Mouse (Mus musculus): ENCODE results near the gene Ror2. TPM values are rescaled to one million over a fixed set of nuclear protein-coding genes. Genes with fewer than 3 reads are reported as not detected.

The Ror2 gene
- total RNA-seq, 2 experiments from 2014 or later: 3.5 to 4.8 TPM

DNA sequence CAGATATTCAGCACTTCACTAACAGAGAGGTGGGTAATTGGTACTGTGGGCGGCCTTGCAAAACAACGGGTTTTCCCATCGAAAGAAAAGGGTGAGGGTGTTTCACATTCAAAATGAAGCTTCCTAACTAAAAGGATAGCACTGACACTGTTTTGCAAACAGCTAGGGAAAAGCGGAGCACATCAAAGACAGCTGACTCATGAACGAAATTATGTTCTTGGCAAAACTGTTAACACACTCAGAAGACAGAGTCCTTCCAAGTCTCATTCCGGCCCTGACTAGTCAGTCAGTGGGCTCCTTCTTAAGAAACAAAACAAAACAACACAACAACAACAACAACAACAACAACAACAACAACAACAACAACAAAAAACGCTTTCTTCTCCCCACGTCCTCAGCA, 10.1 kb downstream of the Ror2 start:
- DNase-seq (ENCODE audit: low spot score in 2 of 2): no peak

DNA sequence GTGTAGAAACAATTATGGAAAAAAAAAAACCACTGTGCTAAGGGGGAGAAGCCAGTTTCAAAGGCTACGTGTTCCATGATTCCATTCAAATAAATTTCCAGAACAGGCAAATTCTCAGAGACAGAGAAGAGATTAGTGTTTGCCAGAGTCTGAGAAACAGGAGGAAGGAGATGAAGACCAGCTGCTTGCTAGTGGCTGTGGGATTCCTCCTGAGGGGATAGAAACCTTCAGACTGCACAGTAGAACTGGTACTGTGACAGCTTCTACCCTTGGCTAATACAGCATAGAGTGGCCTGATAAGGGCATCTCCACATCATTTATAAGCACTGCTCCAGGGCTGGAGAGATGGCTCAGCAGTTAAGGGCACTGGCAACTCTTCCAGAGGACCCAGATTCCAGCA, 11.2 kb downstream of the Ror2 start:
- DNase-seq (ENCODE audit: low spot score in 2 of 2): no peak

DNA sequence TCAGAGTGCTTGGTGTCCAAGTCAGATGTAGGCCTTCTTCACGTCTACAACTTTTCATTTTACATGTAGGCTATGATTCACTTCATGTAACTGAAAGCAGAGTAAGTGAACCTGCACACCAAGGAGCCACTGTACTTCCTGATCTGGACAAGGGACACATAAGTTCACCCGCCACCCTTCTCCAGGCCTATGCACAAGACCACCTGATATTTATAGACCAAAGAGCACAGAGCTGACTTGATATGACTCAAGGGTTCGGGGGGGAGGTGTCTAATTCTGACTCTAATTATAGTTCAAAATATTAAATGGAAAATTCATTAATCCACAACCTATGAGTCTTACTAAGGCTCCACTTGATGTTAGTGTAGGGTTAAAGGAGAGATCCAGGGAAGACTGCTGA, 14.3 kb downstream of the Ror2 start:
- no peak for DNase-seq (ENCODE audit: low spot score in 2 of 2)

DNA sequence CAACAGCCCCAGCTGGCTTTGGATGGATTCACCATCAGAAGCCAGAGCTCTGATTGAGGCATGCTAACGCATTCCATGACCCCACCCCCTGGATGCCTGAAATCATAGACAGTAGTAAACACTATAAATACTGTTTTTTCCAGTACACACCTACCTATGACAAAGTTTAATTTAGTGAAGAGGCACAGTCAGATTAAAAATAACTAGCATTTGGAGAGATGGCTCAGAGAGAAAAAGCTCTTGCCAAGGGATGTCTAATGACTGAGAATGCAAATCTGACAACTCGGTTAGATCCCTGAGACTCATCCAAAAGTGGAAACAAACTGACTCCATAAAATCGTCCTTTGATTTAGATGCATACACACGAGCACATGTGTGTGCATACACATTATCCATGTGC, 15.4 kb downstream of the Ror2 start:
- no peak for DNase-seq (ENCODE audit: low spot score in 2 of 2)

DNA sequence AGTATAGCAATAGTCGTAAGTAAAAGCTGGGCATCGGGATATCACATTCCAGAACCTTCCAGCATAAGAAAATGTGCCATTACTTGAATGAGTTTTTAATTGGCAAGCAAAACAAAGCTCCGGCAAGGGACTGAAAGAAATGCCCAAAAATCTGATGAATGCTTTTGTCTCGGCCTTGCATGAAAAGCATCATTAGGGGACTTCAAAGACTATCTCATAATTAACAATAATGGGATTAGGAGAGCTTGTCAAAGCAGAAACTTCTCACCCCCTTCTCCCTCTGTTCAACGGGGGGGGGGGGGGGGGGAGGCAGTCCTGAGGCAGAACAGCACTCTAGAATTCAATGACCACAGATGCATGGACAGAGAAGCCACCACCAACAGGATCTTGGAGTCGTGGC, 17.4 kb downstream of the Ror2 start:
- DNase-seq (ENCODE audit: low spot score in 2 of 2): no peak

DNA sequence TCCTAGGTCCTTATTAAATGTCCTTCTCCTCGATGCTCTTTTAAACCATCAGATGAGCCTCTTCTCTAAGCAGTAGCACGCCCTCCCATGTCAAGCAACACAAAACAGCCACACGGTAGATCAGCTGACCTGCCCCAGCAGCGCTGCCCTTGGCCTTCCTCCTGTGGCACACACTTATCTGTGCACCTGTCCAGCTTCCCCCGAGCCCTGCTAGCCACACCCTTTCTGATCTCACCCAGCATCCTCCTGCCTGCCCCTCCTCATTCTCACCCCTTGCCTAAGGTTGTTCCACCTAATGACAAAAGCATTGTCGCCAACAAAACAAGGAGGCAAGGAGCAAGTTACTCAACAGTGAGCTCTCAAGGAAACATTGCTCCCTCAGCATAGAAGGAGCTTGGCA, 18.1 kb downstream of the Ror2 start:
- DNase-seq (ENCODE audit: low spot score in 2 of 2): no peak

DNA sequence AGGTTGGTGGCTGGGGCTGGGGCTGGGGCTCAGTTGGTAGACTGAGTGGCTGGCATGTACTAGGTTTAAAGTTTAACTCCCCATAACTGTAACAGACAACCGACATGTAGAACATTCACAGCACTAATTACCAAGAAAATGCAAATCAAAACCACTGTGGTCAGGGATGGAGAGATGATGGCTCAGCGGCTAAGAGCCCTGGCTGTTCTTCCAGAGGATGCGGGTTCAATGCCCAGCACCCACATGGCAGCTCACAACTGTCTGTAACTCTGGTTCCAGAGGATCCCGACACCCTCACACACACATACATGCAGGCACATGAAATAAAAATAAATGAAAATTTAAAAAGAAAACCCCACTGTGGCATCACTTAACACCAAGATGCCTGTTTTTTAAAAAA, 18.8 kb downstream of the Ror2 start:
- DNase-seq (ENCODE audit: low spot score in 2 of 2): no peak

DNA sequence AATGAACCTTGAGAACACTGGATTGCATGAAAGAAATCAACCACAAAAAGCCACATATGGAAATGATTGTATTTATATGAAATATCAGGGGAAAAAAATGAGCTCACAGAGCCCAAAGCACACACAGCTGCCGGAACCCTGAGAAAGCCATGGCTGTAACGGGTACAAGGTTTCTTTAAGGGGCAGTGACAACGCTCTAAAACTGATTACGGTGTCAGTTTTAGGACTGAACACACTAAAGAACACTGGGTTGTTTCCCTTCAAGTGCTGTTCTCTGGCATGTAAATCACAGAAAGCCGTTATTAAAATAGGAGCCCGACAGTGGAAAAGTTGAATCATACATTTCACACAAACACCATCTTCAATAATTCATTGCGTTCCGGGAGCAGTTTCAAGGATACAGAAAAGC, 19.4 kb downstream of the Ror2 start:
- DNase-seq (ENCODE audit: low spot score in 2 of 2): no peak

DNA sequence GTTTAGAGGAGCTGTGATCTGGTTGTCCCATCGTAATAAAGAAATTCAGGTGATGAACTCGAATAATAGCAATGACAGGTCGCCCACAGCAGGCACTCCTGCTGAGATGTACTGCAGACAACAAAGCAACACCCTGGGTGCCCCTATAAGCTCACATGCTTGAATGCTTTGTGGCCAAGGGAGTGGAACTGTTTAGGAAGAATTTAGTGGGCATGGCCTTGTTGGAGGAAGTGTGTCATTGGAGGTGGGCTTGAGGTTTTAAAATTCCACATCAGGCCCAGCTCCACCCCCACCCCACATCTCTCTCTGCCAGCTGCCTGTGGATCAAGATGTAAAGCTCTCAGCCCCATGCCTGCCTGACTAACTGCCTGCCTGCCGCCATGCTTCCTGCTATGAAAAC, 21.0 kb downstream of the Ror2 start:
- DNase-seq (ENCODE audit: low spot score in 2 of 2): no peak

DNA sequence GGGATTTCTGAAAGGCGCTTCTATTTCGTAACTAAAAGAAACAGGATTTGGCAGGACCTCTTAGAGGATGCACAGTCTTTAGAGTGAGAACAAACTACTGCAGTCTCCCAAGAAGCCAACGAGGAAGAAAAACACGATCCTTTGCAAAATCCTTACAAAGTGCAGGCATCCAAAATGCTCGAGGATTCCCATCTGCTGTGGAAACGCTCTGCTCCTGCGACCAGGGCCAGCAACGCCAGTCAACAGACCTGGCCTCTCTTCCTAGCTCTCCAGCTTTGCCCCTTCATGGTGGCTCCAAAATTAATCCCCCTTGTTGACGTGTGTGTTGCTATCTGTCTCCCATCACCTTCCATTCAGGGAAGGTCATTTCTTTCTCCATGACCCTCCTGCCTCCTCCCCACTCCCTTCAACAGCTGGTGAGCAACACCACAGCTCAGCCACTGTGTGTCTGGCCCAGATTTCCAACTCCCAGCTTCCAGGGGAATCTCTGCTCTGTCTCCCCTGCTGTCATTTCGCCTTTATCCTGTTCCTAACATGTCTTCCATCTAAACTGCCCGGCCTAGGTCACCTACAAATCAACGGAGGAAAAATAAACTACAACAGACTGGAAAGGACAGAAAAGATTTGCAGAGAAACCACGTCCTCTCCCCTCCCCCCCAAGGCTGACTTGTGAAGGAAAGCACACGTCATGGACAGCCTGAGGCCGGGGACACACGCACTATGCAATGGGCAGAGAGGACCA, 23.2 kb downstream of the Ror2 start:
- DNase-seq (ENCODE audit: low spot score in 2 of 2): peak in 1 of 2 experiments; percentile 12

DNA sequence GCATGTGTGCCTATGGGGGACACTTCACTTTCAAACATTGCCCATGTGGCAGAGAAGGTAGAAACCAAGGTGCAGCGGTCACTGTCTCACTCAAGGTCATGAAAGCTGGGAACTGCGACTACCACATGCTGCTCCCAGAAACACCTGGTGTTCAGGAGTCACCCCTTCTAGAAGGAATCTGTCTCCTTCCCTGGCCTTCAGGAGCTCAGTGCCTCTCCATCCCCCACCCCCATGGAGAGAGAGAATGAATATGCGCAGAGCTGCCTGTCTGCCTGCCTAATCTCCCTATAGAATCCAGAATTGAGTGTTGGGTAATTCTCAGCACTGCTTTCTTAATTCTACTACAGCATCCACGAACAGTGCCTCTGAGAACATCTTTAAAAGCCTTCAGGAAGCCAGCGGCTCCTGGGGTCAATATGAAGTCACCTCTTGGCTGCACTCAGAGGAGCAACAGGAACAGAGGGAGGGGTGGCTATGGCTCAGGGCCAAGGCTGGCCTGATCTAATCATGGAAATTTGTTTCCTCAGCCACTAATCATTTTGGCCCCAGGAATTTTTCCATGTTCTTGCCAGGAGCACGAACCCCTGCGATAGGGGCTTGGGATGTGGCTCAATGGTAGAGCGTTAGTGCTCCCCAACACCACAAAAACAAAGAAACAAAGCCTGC, 24.7 kb downstream of the Ror2 start:
- peak; percentile 18 to 40 for DNase-seq (ENCODE audit: low spot score in 2 of 2)

DNA sequence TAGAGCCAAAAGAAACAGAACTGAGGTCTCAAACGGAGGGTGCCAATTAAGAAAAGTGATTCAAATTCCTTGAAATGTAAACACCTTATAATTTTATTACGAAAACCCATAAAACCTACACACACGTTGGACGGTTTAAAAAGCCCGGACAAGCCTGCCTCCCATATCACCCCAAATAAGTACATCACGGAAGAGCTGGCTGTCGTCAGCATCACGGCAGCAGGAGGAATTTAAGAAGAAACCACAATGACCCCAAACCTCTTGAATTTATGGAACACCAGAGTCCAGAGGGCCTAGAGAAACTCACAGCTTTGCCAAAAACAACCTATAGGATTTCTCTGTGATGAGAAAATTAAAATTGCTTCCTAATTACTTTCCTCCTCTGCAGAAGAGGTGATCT, 27.0 kb downstream of the Ror2 start:
- no peak for DNase-seq (ENCODE audit: low spot score in 2 of 2)

DNA sequence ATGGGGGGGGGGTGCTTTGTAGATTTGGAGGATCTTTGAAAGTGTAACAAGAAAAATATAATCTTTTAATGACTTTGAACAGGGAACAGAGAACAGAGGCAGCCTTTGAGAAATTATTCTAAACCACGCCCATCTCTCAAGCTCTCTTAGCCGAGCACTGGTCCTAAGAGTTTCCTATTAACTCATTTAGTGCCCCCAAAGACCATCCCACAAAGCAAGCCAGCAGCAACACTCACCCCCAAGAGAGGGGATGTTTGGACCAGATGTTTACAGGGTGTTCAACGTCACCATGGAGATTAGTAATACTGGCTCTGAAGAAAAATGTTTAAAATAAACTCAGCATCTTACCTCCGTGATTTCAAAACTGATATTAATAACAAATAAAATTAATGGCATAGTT, 27.4 kb downstream of the Ror2 start:
- no peak for DNase-seq (ENCODE audit: low spot score in 2 of 2)

DNA sequence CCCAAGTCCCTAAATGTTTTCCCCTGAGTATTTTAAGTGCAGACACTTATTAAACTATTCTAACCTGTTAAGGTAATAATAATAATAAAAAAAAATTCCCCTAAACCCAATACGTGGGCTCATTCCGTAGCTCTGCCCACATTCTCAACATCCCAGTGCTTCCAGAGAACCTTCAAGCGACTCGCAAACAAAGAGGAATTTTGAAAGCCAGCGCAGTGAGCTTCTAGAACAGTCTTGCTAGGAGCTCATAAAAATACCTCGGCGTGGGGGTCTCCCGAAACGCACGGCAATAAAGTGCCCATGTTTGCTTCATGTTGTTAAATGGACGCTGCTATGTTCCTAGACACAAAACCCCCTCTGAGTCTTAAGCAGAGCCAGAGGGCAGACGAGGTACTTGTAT, 32.7 kb downstream of the Ror2 start:
- DNase-seq (ENCODE audit: low spot score in 2 of 2): no peak

DNA sequence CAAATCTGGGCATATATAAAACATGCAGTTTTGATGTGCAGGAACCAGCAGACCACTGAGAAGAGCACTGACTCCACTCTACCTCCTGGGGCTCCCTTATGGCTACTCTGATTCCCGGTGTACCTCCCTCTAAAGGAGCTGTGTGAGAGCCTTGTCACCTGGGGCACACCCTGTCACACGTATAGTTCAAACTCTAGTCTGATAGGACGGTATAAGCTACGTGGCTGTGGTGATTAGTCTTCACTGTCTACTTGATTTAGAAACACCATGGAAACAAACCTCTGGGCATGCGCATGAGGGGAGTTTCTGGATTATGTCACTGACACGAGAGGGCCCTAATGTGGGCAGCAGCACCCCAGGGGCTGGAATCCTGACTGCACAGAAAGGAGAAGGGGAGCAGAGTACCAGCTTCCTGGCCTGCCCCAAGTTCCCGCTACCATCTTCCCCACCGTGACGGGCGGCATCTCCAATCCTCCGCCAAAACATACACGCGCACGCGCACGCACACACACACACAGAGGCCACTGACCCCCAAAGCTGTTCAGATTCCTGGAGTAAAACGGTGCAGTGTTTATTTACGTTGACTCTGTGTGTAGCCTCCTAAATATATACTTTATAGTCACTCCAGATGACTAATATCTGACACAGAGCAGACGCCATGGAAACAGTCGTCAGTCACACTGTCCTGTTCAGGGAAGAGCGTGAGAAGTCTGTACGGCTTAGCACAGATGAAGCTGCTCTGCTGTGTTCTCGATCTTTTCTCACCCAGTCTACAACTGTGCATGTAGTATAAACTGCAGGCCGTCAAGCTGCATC, 37.1 kb downstream of the Ror2 start:
- DNase-seq (ENCODE audit: low spot score in 2 of 2): no peak

DNA sequence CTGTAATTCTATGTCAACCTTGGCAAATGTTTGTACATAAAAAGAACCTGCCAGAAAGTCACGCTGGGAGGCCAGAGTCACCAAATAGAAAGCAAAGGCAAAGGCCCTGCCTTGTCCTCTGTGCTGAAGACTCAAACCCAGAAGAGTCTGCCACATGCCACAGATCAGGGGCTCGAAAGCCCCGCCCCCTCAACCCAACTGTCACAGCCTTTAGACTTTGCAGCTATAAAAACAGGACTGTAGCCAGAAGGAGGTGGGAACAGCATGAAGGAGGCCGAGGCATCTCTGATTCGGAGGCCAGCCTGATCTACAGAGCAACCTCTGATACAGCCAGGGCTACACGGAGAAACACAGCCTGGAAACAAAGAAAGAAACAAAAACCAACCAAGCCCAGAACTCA, 37.8 kb downstream of the Ror2 start:
- DNase-seq (ENCODE audit: low spot score in 2 of 2): no peak

DNA sequence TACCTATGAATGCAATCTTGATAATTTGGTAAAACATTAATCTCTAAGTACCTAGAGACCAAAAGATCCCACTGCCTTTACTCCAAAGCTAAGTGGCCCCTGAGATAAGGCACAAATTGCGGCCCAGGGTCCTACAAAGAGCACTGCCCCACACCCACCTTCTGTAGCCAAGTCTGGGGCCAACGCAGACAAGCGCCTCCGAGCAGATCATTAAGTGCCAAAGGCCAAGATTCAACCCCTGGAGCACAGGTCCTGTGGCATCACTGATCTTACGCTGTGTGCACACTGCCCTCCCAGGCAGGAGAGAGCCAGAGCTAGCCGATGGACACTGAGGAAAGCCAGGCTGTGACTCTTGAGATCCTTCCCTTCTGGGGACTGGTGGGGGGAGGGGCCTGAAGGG, 38.7 kb downstream of the Ror2 start:
- no peak for DNase-seq (ENCODE audit: low spot score in 2 of 2)

DNA sequence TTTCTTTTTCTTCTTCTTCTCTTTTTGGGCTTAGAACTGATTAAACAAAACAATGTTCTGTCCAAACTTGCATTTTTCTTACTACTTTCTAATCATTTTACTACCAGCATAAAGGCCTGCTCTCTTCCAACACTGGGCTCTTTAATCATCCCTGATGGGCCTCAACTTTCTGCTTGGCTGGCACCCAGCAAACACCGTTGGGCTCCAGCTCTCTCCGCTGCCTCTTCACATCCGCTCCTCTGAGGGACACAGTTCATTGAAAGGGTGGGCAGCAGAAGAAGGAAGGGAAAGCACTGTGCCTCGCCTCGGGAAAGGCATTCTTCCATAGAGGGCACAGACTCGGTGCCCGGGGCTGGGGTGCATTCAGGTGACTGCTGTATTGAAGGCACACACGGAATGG, 41.8 kb downstream of the Ror2 start:
- no peak for DNase-seq (ENCODE audit: low spot score in 2 of 2)

DNA sequence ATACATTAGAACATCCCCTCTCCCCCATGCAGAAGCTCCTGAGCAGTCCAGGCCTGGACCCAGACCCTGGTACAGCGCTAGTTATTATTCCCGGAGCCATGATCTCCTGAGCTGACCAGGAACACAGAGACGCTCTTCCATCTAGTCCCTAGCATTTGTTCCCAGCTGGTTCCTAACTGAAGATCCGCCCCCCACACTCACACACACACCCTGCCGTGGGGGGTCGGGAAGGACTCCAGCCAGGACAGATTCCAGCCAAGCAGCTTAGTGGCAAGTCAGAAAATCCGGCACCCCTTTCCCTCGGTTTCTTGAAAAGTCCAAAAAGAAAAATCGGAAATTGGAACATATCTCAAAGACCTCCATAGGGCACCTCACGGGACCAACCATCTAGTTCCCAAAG, 48.5 kb downstream of the Ror2 start:
- no peak for DNase-seq (ENCODE audit: low spot score in 2 of 2)

DNA sequence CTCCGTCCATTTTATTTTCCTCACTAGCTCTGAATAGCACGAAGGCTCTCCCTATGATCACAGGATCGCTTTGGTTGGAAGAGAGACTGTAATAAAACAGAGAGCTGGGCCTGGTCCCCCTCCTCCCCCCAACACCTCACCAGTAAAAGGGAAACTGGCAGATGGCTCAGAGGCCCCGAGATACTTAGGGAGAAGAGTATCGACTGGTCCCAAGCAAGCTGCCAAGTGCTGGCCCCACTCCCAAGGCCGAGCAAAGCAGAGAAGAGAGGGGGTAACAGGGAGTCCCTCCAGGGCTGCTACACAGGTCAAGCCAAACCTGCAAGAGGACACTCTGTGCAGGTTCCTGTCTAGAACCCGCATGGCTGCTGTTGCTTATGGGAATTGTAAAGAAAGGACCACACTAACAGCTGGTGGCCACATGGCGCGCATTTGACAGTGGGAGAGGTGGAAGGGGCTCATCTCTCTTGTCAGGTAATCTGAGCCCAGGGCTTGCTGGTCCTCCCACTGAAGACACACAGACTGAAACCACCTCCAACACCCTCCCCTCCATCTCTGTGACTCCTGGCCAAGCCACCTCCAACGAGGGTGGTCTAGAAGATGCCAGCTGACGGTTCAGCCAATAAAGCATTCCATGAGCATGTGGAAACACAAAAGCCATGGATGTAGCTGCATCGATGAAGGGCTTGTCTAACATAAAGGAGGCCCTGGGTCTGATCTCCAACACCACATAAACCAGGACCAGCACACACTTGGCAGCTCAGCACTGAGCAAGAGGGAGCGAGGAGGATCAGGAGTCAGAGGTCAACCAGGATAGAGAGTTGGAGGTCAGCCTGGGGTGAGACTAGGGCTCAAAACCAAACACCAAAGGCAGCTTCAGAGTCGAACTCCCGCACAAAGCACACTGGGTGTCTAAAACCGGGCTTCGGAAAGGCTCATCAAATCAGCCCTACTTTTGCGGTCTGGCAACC, 49.2 kb downstream of the Ror2 start:
- no peak for DNase-seq (ENCODE audit: low spot score in 2 of 2)

DNA sequence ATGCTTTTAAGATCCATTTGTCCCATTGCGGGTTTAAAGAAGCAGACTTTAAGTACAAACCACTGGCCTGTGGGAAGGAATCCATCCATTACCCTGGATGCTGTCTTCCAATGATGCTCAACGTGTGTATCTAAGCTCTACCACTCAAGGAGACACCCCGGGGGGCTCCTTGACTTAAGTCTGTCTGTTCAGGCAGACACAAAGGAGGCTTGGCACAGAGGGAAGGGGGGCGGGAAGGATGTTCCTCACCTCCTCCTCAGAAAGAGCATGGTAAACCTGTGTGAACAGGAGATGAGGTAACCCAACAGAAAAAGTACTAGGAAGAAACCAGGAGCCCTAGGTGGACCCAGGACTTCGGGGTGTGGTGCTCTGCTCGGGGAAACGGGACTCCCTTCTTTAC, 50.0 kb downstream of the Ror2 start:
- no peak for DNase-seq (ENCODE audit: low spot score in 2 of 2)
